Mouse (Mus musculus) T-cell, adult 2 months (primary cell): ENCODE data around the gene Amn.

Experiments
- DNase-seq: peaks from one replicate; pipeline ENCODE4 v3.0.0; 2022; ENCODE audit warnings: low spot score

The Amn gene

DNA sequence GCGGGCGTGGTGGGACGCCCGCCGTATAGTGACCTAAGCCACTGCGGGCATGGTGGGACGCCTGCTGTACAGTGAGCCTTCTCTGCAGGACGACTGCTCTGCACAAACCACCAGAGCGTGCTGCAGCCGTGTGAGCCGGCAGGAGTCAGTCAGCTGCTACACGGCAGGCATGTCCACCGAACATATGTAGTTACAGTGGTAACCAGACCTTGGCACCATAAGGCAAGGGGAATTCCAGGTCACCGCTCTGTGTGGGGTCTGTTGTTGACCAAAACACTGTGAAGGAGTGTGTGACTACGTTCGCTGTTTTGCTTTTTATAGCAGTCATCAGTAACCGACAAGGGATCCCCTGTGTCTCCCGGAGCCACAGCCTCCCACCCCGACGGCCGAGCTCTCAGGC is 53.6 kb downstream of the Amn start:
- DNase-seq: no peak

DNA sequence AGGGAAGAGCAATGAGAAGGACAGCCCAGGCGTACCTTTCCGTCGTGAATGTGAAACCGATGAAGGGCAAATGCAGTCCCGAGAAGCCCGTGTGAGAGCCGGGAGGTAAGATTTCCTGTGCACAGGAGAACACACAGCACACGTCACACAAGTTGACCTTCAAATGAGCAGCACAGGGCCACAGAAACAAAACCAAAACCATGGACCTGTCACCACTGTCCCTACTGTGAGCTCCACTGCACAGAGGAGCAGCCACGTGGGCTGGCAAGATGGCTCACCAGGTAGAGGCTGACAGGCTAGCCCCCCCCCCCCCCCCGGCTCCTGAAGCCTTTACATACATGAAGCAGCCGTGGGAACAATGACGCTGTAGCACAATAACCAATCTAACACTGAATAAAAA is 54.1 kb downstream of the Amn start:
- DNase-seq: no peak

DNA sequence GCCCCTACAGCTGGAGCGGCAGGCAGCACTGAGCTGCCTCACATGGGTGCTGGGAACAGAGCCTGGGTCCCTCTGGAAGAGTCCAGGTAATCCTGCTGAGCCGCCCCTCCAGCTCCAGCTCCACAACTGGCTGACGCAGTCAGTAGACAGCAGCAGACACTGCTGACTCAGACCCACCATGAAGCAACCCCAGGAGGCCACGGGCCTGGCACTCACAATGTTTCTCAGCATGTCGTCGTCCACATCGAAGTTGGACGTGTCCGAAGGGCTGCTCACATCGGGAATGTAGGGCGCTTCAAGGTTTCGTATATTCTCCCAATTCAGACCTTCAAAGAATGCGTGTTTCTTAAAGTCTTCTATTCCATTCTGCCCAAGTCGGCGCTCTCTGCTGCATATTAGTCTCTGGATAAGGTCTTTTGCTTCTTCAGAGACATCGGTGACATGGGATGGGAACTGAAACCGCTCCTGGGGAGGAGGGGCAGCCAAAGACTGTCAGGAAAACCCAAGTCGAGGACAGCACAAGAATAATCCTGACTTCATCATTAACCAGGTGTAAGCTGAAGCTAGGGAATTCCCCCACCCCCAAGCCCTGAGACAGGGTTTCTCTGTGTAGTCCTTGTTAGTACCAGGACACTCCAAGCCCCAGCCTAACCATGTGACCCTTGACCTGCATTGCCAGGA is 55.0 kb downstream of the Amn start:
- no peak for DNase-seq
